Mouse (Mus musculus) midbrain, embryonic 12.5 days (tissue): Measurements from ENCODE around the gene Cd44. TPM values are rescaled to one million over a fixed set of nuclear protein-coding genes. Genes with fewer than 3 reads are reported as not detected.

Experiments
- ATAC-seq: fragments of 200-750 bp; cut with Nextera tagmentation; 2 replicates; pipeline ENCODE4 v1.8.0; 2017; ENCODE audit warnings: low read depth, moderate TSS enrichment, moderate library complexity; ENCODE audit not compliant: low FRiP score
- H3K27ac ChIP-seq: fragments of 300-500 bp; sonication (generic); replicated peaks from 2 replicates; pipeline ENCODE4 v1.5.1; 2016; ENCODE audit warnings: mild to moderate bottlenecking
- H3K27me3 ChIP-seq: fragments of 300-500 bp; sonication (generic); 2 replicates; pipeline ENCODE4 v1.6.1; 2016; ENCODE audit warnings: mild to moderate bottlenecking
- H3K36me3 ChIP-seq: fragments of 300-500 bp; sonication (generic); 2 replicates; pipeline ENCODE4 v1.6.1; 2016
- H3K4me1 ChIP-seq: fragments of 300-500 bp; sonication (generic); 2 replicates; pipeline ENCODE4 v1.6.1; 2016
- H3K4me2 ChIP-seq: fragments of 300-500 bp; sonication (generic); replicated peaks from 2 replicates; pipeline ENCODE4 v1.6.1; 2016; ENCODE audit warnings: mild to moderate bottlenecking, moderate library complexity
- H3K4me3 ChIP-seq: fragments of 300-500 bp; sonication (generic); 2 replicates; pipeline ENCODE4 v1.5.1; 2016; ENCODE audit warnings: mild to moderate bottlenecking
- H3K9ac ChIP-seq: fragments of 300-500 bp; sonication (generic); replicated peaks from 2 replicates; pipeline ENCODE4 v1.6.1; 2016; ENCODE audit warnings: mild to moderate bottlenecking, moderate library complexity
- H3K9me3 ChIP-seq: fragments of 300-500 bp; sonication (generic); 2 replicates; pipeline ENCODE4 v1.6.1; 2016; ENCODE audit warnings: mild to moderate bottlenecking
- WGBS: fragments of 180-500 bp; shearing (Covaris S2); methylation state at CpG from one replicate; pipeline ENCODE4 v1.1.7; 2016; 5-methylcytosine and 5-hydroxymethylcytosine counted together
- polyA plus RNA-seq: library from polyadenylated mRNA; unstranded; fragments of >200 nt; fragmentation: Nextera tagmentation; extraction: Ambion mirVana; gene quantifications from 2 replicates; pipeline ENCODE4 v1.2.1, GENCODE M21; 2016

The Cd44 gene
- polyA plus RNA-seq, 1 experiment from 2014 or later, result 3.0 TPM

DNA sequence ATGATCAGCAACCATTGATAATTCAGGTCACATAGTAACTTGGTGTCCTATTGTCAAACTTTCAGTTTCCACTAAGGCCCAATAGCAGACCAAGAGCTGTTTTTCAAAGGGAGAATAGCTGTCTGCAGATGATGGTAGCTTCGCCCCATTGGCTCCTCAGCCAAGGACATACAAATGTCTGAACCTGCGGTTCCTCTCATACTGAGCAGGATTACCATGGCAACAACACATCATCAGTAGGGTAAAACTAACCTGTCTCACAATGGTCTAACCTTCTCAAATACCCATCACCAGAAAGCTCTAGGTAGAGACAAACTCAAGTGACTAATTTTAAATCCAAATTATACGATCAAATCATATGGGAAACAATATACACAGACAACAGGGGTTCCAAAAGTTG lies 72.3 kb downstream of the Cd44 start:
- ATAC-seq, result no peak
- no peak overlapping the region for H3K27ac ChIP-seq
- no peak overlapping the region for H3K9ac ChIP-seq
- no peak overlapping the region for H3K4me2 ChIP-seq
- H3K36me3 ChIP-seq, result no peaks in the 10 kb centered on the region
- no peaks in the 10 kb centered on the region for H3K4me1 ChIP-seq
- no peaks in the 10 kb centered on the region for H3K9me3 ChIP-seq
- H3K27me3 ChIP-seq, result no peaks in the 10 kb centered on the region
- WGBS, result 84% methylated on average over 3 of the region's 3 CpGs
- H3K4me3 ChIP-seq, result no peak overlapping the region

DNA sequence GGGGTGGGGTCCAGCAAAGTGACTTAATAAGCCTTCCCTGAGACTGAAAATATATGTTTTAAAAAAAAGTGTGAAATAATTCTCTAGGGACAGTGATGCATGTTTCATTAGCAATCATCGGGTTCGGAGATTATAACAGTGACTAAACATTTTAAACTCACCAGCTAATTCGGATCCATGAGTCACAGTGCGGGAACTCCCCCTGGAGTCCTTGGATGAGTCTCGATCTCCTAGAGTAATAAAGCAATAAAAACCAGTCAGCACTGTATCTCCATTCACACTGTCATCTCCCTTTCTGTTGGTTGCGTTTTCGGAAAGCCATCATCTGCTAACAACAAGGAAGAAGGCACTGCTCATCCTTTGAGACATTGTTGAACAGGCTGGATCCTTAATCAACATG lies 73.1 kb downstream of the Cd44 start:
- no peak overlapping the region for H3K27ac ChIP-seq
- no peaks in the 10 kb centered on the region for H3K4me1 ChIP-seq
- H3K4me3 ChIP-seq, result no peak overlapping the region
- H3K9ac ChIP-seq, result no peak overlapping the region
- ATAC-seq, result no peak
- H3K9me3 ChIP-seq, result no peaks in the 10 kb centered on the region
- no peaks in the 10 kb centered on the region for H3K36me3 ChIP-seq
- WGBS, result 95% methylated on average over 7 of the region's 7 CpGs
- H3K27me3 ChIP-seq, result no peaks in the 10 kb centered on the region
- H3K4me2 ChIP-seq, result no peak overlapping the region

DNA sequence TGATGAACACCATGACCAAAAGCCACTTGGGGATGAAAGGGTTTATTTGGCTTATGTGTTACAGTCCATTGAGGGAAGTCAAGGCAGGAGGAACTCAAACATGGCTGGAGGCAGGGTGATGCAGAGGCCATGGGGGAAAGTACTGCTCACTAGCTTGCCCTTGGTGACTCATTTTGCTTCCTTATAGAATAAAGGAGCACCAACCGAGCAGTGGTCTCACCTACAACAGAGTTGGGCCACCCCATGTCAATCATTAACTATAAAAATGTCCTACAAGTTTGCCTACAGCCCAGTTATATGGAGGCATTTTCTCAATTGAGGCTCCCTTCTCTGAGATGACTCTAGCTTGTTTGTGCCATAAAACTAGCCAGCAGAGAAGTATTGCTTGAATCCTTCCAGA lies 73.6 kb downstream of the Cd44 start:
- no peak overlapping the region for H3K4me3 ChIP-seq
- no peaks in the 10 kb centered on the region for H3K27me3 ChIP-seq
- H3K9me3 ChIP-seq, result no peaks in the 10 kb centered on the region
- no peaks in the 10 kb centered on the region for H3K4me1 ChIP-seq
- H3K9ac ChIP-seq, result no peak overlapping the region
- H3K27ac ChIP-seq, result no peak overlapping the region
- H3K4me2 ChIP-seq, result no peak overlapping the region
- no peak for ATAC-seq
- 91% methylated on average over 1 of the region's 1 CpGs for WGBS
- no peaks in the 10 kb centered on the region for H3K36me3 ChIP-seq

DNA sequence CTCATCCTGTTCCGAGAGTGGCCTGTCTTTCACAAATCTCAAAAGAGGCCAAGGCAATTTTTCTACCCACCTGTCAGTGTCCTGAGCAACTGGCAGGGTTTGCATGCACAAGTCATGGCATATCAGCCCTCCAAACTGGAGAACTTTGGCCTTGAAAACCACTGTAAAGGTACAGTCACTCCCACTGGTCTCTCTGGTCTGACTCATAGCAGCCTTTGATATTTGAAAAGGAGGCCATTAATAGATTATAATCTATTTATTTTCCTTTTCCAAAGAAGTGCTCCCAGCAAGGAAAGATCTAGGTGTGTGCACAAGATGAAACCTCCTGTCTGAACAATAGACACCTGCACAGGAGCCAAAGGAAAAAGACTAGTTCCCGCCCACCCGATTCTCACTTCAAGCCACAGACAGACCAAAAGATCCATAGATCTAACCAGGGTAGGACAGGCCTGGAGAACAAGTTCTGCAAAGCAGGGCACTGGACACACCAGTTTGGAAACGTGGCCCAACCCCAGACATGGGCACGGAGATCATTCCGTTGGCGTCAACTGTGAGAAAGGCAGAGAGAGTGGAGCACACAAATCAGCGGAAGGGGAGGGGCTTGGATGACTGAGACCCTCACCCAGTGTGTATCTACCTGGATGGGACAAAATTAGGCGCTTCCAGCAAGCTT lies 75.4 kb downstream of the Cd44 start:
- 91% methylated on average over 9 of the region's 9 CpGs for WGBS
- H3K4me3 ChIP-seq, result no peak overlapping the region
- no peak for ATAC-seq

DNA sequence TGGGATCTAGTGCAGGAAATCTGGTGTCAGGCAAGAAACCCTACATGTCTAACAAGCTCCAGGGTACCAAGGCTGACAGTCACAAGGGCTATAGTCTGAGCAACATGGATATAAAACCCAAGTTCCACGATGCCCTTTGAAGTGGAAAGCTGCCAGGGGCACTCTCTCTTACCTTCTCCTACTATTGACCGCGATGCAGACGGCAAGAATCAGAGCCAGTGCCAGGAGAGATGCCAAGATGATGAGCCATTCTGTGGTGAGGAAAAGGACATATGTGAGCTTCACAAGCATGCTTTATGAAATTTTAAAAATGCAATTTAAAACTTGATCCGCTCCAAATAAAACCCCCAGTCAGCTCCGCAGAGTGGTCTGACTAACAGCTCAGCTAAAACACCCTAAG lies 79.4 kb downstream of the Cd44 start:
- H3K27me3 ChIP-seq, result no peaks in the 10 kb centered on the region
- H3K9me3 ChIP-seq, result no peaks in the 10 kb centered on the region
- no peaks in the 10 kb centered on the region for H3K36me3 ChIP-seq
- no peak overlapping the region for H3K4me2 ChIP-seq
- WGBS, result 97% methylated on average over 6 of the region's 6 CpGs
- 0 out of 2 replicates have a peak, but pooled peaks cover 5% of the 10 kb centered on the region for H3K4me1 ChIP-seq
- ATAC-seq, result no peak
- no peak overlapping the region for H3K27ac ChIP-seq
- H3K9ac ChIP-seq, result no peak overlapping the region
- H3K4me3 ChIP-seq, result no peak overlapping the region

More for the DNA sequence above, 75.4 kb downstream of the Cd44 start:
- H3K4me2 ChIP-seq, result no peak overlapping the region
- H3K4me1 ChIP-seq, result no peaks in the 10 kb centered on the region
- no peak overlapping the region for H3K9ac ChIP-seq
- H3K36me3 ChIP-seq, result no peaks in the 10 kb centered on the region
- H3K9me3 ChIP-seq, result no peaks in the 10 kb centered on the region
- H3K27ac ChIP-seq, result no peak overlapping the region
- H3K27me3 ChIP-seq, result no peaks in the 10 kb centered on the region

DNA sequence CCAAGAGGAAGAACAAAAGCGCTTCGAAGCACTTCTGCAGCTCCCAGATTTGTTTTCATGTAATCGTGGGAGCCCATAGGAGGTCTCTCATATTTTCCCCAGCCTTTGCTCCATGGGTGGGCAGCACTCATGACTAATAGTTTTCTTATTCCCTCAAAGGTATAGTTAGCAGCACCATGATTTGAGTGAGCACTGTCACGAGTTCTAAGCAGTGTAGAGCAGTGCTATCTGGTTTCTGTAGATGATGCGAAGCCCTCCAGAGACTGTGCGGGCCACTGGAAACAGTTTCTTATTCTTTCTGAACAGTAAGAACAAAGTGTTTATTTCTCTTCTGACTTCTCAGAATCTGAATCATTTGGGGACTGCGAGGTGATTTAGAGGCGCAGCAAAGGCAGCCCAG lies 80.7 kb downstream of the Cd44 start:
- H3K4me1 ChIP-seq, result 0 out of 2 replicates have a peak, but pooled peaks cover 5% of the 10 kb centered on the region
- H3K27me3 ChIP-seq, result no peaks in the 10 kb centered on the region
- no peak overlapping the region for H3K4me3 ChIP-seq
- 89% methylated on average over 8 of the region's 8 CpGs for WGBS
- no peaks in the 10 kb centered on the region for H3K36me3 ChIP-seq
- H3K9me3 ChIP-seq, result no peaks in the 10 kb centered on the region
- ATAC-seq, result no peak
- no peak overlapping the region for H3K4me2 ChIP-seq
- H3K9ac ChIP-seq, result no peak overlapping the region
- no peak overlapping the region for H3K27ac ChIP-seq

DNA sequence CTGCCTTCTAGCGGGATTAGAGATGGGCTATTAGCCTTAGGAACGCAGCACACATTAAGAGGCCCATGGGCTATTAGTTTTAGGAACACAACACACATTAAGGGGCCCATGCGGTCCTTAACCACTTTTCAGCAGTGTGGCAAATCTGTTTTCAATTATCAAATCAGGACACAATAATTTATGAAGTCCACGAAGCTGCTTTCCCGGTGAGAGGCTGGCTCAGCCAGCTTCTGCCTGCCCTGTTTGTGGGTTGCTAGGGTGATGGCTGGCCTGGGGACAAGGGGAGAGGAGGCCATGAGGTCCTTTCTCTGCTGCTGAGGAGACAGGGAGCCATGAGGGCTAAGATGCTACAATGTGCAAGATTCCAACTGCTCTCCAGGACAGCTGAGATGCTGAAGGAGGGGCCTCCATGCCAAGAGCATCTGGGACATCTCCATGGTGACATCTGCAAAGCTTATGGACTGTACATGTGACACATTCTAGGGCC lies 81.2 kb downstream of the Cd44 start:
- Histone ChIP-seq H3K9ac (no peak overlapping the region), H3K27ac (no peak overlapping the region), H3K4me1 (0 out of 2 replicates have a peak, but pooled peaks cover 5% of the 10 kb centered on the region), H3K4me2 (no peak overlapping the region), H3K4me3 (no peak overlapping the region), H3K27me3 (no peaks in the 10 kb centered on the region), H3K9me3 (no peaks in the 10 kb centered on the region), H3K36me3 (no peaks in the 10 kb centered on the region)
- ATAC-seq, result no peak
- 72% methylated on average over 5 of the region's 5 CpGs for WGBS

DNA sequence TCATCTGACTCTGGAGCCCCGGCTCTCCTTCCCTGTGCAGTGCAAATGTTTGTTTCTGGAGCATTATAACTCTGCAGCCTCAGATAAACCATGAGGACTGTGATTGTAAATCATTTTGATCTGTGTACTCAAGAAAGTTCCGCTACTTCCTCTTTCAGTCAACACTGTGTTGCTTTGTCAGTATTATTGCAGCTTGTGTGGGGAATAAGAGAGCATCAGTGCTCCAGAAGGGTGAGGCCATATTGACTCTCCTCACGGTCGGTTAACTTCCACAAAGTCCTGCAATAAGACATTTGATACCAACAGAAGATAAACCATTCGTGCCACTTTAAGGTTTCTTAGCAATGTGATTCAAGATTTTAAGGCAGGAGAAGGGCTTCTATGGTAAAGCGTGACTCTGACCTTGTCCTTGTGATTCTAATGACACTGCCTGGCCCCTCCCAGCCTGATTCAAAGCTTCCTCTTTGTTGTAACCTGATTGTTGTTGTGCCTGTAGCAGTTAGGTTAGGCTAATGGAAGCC lies 86.1 kb downstream of the Cd44 start:
- no peaks in the 10 kb centered on the region for H3K27me3 ChIP-seq
- 0 out of 2 replicates have a peak, but pooled peaks cover 3% of the 10 kb centered on the region for H3K4me1 ChIP-seq
- H3K36me3 ChIP-seq, result no peaks in the 10 kb centered on the region
- ATAC-seq, result no peak
- H3K9me3 ChIP-seq, result no peaks in the 10 kb centered on the region
- WGBS, result 81% methylated on average over 6 of the region's 6 CpGs
- no peak overlapping the region for H3K9ac ChIP-seq
- H3K27ac ChIP-seq, result no peak overlapping the region
- H3K4me3 ChIP-seq, result no peak overlapping the region
- no peak overlapping the region for H3K4me2 ChIP-seq

DNA sequence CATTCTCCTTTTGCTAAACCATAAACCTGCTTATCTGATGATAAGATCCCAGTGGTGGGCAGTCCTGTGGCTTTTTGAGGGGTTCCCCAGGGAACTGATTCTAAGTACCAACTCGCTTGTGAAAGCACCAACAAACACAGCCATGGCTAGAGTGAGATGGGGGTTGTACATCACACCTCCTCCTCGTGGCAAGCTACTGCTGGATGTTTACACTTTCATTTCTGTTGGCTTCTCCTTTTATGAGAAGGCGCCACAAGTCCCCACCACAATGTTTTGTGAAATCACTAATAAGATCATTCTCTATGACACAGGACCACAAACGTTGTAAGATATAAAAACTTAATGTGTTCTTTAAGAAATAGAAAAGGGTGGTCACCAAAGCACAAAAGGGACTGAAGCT lies 88.7 kb downstream of the Cd44 start:
- H3K9ac ChIP-seq, result no peak overlapping the region
- H3K27me3 ChIP-seq, result no peaks in the 10 kb centered on the region
- H3K4me1 ChIP-seq, result no peaks in the 10 kb centered on the region
- H3K4me2 ChIP-seq, result no peak overlapping the region
- no peaks in the 10 kb centered on the region for H3K9me3 ChIP-seq
- H3K36me3 ChIP-seq, result no peaks in the 10 kb centered on the region
- WGBS, result 86% methylated on average over 4 of the region's 4 CpGs
- no peak overlapping the region for H3K27ac ChIP-seq
- no peak for ATAC-seq
- H3K4me3 ChIP-seq, result no peak overlapping the region

DNA sequence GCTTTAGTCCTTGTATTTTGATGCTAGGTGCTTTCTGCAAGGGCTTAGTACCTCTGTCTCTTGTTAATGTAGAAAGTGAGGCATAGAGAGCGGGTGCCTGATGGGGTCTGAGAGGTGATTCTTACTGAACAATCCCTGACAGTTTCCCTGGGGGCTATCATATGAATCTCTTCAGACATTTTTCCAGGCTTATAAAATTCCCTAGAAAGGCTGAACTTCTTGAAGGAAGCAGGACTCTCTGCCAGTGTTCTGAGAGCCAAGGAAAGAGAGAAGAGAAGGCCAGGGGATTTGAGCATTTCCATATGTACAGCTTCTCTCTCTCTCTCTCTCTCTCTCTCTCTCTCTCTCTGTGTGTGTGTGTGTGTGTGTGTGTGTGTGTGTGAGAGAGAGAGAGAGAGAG lies 92.0 kb downstream of the Cd44 start:
- H3K4me2 ChIP-seq, result no peak overlapping the region
- H3K27ac ChIP-seq, result no peak overlapping the region
- no peak overlapping the region for H3K9ac ChIP-seq
- H3K9me3 ChIP-seq, result no peaks in the 10 kb centered on the region
- H3K4me3 ChIP-seq, result no peak overlapping the region
- H3K36me3 ChIP-seq, result no peaks in the 10 kb centered on the region
- H3K27me3 ChIP-seq, result no peaks in the 10 kb centered on the region
- 91% methylated on average over 1 of the region's 1 CpGs for WGBS
- no peak for ATAC-seq
- H3K4me1 ChIP-seq, result no peaks in the 10 kb centered on the region

DNA sequence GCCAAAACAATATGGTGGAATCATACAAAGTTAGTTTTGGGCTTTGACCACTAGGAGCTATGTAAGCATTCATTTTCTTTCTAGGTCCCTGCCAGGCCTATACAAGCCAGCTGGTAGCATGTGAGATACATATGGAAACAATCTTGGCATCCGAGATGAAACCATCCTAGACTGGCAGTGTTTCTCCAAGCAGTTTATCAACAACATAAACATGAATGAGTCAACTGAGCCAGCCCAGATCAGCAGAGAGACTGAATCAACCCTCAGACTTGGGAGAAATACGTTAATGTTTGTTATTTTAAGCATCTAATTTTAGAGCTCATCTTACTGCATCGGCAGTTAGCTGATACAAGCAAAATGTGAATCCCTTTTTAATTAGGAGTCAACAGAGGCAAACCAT lies 93.8 kb downstream of the Cd44 start:
- H3K36me3 ChIP-seq, result no peaks in the 10 kb centered on the region
- no peak overlapping the region for H3K9ac ChIP-seq
- WGBS, result 80% methylated on average over 3 of the region's 3 CpGs
- no peak overlapping the region for H3K4me2 ChIP-seq
- no peak for ATAC-seq
- no peak overlapping the region for H3K4me3 ChIP-seq
- H3K27ac ChIP-seq, result no peak overlapping the region
- H3K27me3 ChIP-seq, result no peaks in the 10 kb centered on the region
- no peaks in the 10 kb centered on the region for H3K9me3 ChIP-seq
- no peaks in the 10 kb centered on the region for H3K4me1 ChIP-seq

DNA sequence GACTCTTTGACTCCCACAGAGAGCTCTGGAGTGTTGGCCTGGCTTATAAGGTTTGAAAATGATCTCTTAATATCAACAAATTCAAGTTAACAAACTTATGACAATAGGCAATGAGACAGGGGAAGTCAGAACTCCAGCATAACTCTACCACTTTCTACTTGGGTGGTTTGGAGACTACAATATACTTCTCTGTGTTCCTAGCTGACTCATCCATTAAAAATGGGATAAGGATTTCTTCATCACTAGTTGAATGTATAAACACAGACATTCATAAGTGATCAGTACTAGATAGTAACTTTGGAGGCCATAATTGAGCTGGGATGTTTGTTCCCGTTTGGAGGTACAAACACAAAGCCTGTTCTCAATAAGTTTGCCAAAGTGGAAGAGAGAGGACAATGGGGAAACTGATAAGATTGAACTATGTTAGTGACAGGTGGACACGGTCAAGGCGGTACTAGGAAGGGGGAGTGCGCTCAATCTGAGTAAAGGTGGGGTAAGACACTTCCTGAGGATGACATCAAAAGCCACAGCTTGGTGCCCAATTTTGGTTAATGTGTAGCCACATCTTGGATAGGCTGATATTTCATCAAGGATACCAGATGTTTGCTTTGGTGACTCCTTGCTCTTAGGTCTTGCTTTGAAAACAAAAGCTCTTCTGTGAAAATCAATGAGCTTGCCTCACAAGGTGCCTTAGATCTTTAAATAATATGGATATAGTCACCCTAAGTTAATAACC lies 95.5 kb downstream of the Cd44 start:
- Histone ChIP-seq H3K36me3 (no peaks in the 10 kb centered on the region), H3K4me1 (no peaks in the 10 kb centered on the region), H3K27me3 (no peaks in the 10 kb centered on the region), H3K4me3 (no peak overlapping the region), H3K4me2 (no peak overlapping the region), H3K27ac (no peak overlapping the region), H3K9me3 (no peaks in the 10 kb centered on the region), H3K9ac (no peak overlapping the region)
- no peak for ATAC-seq
- 90% methylated on average over 4 of the region's 4 CpGs for WGBS
